9 mouse cellular contexts compared by ENCODE assay signal in genomic region chr4:82505121-82506031, GRCm38 (mm10).
A peak's percentile ranks its signal among the peaks of the same experiment; 100 is the strongest.
DNase-seq lines count a peak whose midpoint lies in the region; ATAC-seq and TF ChIP-seq lines count a peak whose summit lies in the region.
"Had no signal": no experiment of that assay in that cellular context is flagged by ENCODE, and none has a peak within 500 bp of the region (broad histone marks: within the 10 kb centered on the region; RNA-seq: fewer than 3 reads in every experiment).

No protein-coding gene starts in this region.

- no peaks in the 10 kb centered on the region for H3K36me3 ChIP-seq in spleen, adult 2 months (ENCODE audit: control insufficient read depth, insufficient read depth, low read length)
- no peaks in the 10 kb centered on the region for H3K36me3 ChIP-seq in embryonic facial prominence, embryonic 15.5 days
- no peaks in the 10 kb centered on the region for H3K36me3 ChIP-seq in heart, embryonic 12.5 days
- H3K36me3 ChIP-seq in kidney, embryonic 16.5 days (ENCODE audit: insufficient read depth, low read length): no peaks in the 10 kb centered on the region
- H3K36me3 ChIP-seq in liver, embryonic 13.5 days: no peaks in the 10 kb centered on the region
- H3K36me3 ChIP-seq in neural tube, embryonic 14.5 days (ENCODE audit: control insufficient read depth, insufficient read depth, low read length): no peaks in the 10 kb centered on the region

- TF ChIP-seq POLR2A in spleen, adult 2 months (IDR thresholded peaks at IDR 0.05; ENCODE audit: low read depth, low read length): no peak

- ATAC-seq in embryonic facial prominence, embryonic 15.5 days (ENCODE audit: insufficient number of reproducible peaks, low FRiP score, low TSS enrichment, low read depth): peak; percentile 71
- ATAC-seq in heart, embryonic 12.5 days (ENCODE audit: insufficient number of reproducible peaks, low FRiP score): peak; percentile 67
- peak; percentile 55 for ATAC-seq in kidney, embryonic 16.5 days (ENCODE audit: low FRiP score, low TSS enrichment)
- peak; percentile 19; the same call in 1 of the 2 replicates for ATAC-seq in liver, embryonic 13.5 days (ENCODE audit: low read depth)
- ATAC-seq in neural tube, embryonic 14.5 days (ENCODE audit: low read depth): peak; percentile 36

- peaks cover 1% of the 10 kb centered on the region; the same call in 1 of the 2 replicates for H3K4me1 ChIP-seq in spleen, adult 2 months (ENCODE audit: control insufficient read depth, insufficient read depth, insufficient read length)
- peaks cover 24% of the 10 kb centered on the region for H3K4me1 ChIP-seq in embryonic facial prominence, embryonic 15.5 days
- H3K4me1 ChIP-seq in heart, embryonic 12.5 days (replicated peaks): peaks cover 29% of the 10 kb centered on the region
- peaks cover 37% of the 10 kb centered on the region for H3K4me1 ChIP-seq in kidney, embryonic 16.5 days (ENCODE audit: insufficient read depth, low read length)
- H3K4me1 ChIP-seq in liver, embryonic 13.5 days (replicated peaks): peaks cover 11% of the 10 kb centered on the region; the same call in 1 of the 2 replicates
- H3K4me1 ChIP-seq in neural tube, embryonic 14.5 days (ENCODE audit: control insufficient read depth, insufficient read depth, low read length): peaks cover 5% of the 10 kb centered on the region; the same call in 1 of the 2 replicates

- H3K9ac ChIP-seq in embryonic facial prominence, embryonic 15.5 days: peak overlapping the region; percentile 97
- peak overlapping the region; percentile 100 for H3K9ac ChIP-seq in heart, embryonic 12.5 days
- peak overlapping the region; percentile 97 for H3K9ac ChIP-seq in kidney, embryonic 16.5 days (replicated peaks; ENCODE audit: low read length)
- H3K9ac ChIP-seq in liver, embryonic 13.5 days: peak overlapping the region; percentile 75
- H3K9ac ChIP-seq in neural tube, embryonic 14.5 days (replicated peaks; ENCODE audit: low read depth, low read length): peak overlapping the region; percentile 98

- peak overlapping the region; percentile 72 for H3K27ac ChIP-seq in spleen, adult 2 months (ENCODE audit: insufficient read depth, low read length)
- peak overlapping the region; percentile 100 for H3K27ac ChIP-seq in embryonic facial prominence, embryonic 15.5 days (replicated peaks)
- H3K27ac ChIP-seq in heart, embryonic 12.5 days (ENCODE audit: poor library complexity, severe bottlenecking): peak overlapping the region; percentile 99
- peak overlapping the region; percentile 100 for H3K27ac ChIP-seq in kidney, embryonic 16.5 days (ENCODE audit: low read length)
- peak overlapping the region; percentile 90 for H3K27ac ChIP-seq in liver, embryonic 13.5 days
- H3K27ac ChIP-seq in neural tube, embryonic 14.5 days (ENCODE audit: low read depth, low read length): peak overlapping the region; percentile 99

- no peak for TF ChIP-seq CTCF in spleen, adult 2 months (IDR thresholded peaks at IDR 0.05; ENCODE audit: extremely low read depth, insufficient read depth, insufficient read length, insufficient replicate concordance)

- H3K4me2 ChIP-seq in embryonic facial prominence, embryonic 15.5 days (replicated peaks): peak overlapping the region; percentile 95
- peak overlapping the region; percentile 95 for H3K4me2 ChIP-seq in heart, embryonic 12.5 days
- peak overlapping the region; percentile 97 for H3K4me2 ChIP-seq in kidney, embryonic 16.5 days (replicated peaks; ENCODE audit: low read depth, low read length)
- peak overlapping the region; percentile 65 for H3K4me2 ChIP-seq in liver, embryonic 13.5 days
- peak overlapping the region; percentile 93 for H3K4me2 ChIP-seq in neural tube, embryonic 14.5 days (ENCODE audit: low read depth, low read length)

- 2% methylated on average over 68 of the region's 72 CpGs for WGBS in spleen, adult 2 months
- under 1% methylated on average over 62 of the region's 72 CpGs for WGBS in embryonic facial prominence, embryonic 15.5 days
- WGBS in heart, embryonic 12.5 days: under 1% methylated on average over 53 of the region's 72 CpGs
- under 1% methylated on average over 56 of the region's 72 CpGs for WGBS in kidney, embryonic 16.5 days
- WGBS in liver, embryonic 13.5 days (ENCODE audit: insufficient replicate concordance): under 1% methylated on average over 67 of the region's 72 CpGs
- WGBS in neural tube, embryonic 14.5 days: under 1% methylated on average over 42 of the region's 72 CpGs

- H3K9me3 ChIP-seq in embryonic facial prominence, embryonic 15.5 days (replicated peaks): no peaks in the 10 kb centered on the region
- no peaks in the 10 kb centered on the region for H3K9me3 ChIP-seq in heart, embryonic 12.5 days (replicated peaks)
- no peaks in the 10 kb centered on the region for H3K9me3 ChIP-seq in kidney, embryonic 16.5 days (ENCODE audit: low read length)
- no peaks in the 10 kb centered on the region for H3K9me3 ChIP-seq in liver, embryonic 13.5 days (replicated peaks)
- H3K9me3 ChIP-seq in neural tube, embryonic 14.5 days (ENCODE audit: control insufficient read depth, low read length): no peaks in the 10 kb centered on the region

- H3K4me3 ChIP-seq in spleen, adult 2 months (ENCODE audit: extremely low read depth, insufficient read depth, insufficient read length): peak overlapping the region; percentile 43; the same call in 1 of the 2 replicates
- peak overlapping the region; percentile 86 for H3K4me3 ChIP-seq in embryonic facial prominence, embryonic 15.5 days (replicated peaks)
- peak overlapping the region; percentile 99 for H3K4me3 ChIP-seq in heart, embryonic 12.5 days
- peak overlapping the region; percentile 85 for H3K4me3 ChIP-seq in kidney, embryonic 16.5 days (ENCODE audit: low read length)
- H3K4me3 ChIP-seq in liver, embryonic 13.5 days (replicated peaks): peak overlapping the region; percentile 64
- H3K4me3 ChIP-seq in neural tube, embryonic 14.5 days (ENCODE audit: low read depth, low read length): peak overlapping the region; percentile 81

- peaks cover 10% of the 10 kb centered on the region for H3K27me3 ChIP-seq in spleen, adult 2 months (ENCODE audit: control insufficient read depth, insufficient read depth, low read length)
- H3K27me3 ChIP-seq in embryonic facial prominence, embryonic 15.5 days: no peaks in the 10 kb centered on the region
- no peaks in the 10 kb centered on the region for H3K27me3 ChIP-seq in heart, embryonic 12.5 days (replicated peaks)
- peaks cover 16% of the 10 kb centered on the region for H3K27me3 ChIP-seq in kidney, embryonic 16.5 days (ENCODE audit: insufficient read depth, low read length)
- H3K27me3 ChIP-seq in liver, embryonic 13.5 days: peaks cover 81% of the 10 kb centered on the region
- H3K27me3 ChIP-seq in neural tube, embryonic 14.5 days (ENCODE audit: control insufficient read depth, insufficient read depth, low read length): no peaks in the 10 kb centered on the region
- H3K27me3 ChIP-seq: CH12.LX had no signal

- no peak for DNase-seq in spleen, adult 2 months (ENCODE audit: low read depth in 1 of 2, low spot score in 2 of 2)
- DNase-seq in spleen, adult 12 weeks (ENCODE audit: low spot score): no peak
- DNase-seq in liver, embryonic 13.5 days: no peak
- peak; percentile 75 to 78 for DNase-seq in urinary bladder, postnatal 4 days (ENCODE audit: low spot score in 2 of 2)

Comparison
In these comparisons a context has a peak if more than half of its experiments do, and no peak if none do; other contexts are left out.
1. DNase-seq: peak in urinary bladder, postnatal 4 days (2 of 2); none in spleen, adult 2 months (0 of 2), spleen, adult 12 weeks (single experiment) and liver, embryonic 13.5 days (single experiment).
2. H3K4me3 ChIP-seq: peak in every context shown above with its lines; median percentile 99 in heart, embryonic 12.5 days; 86 in embryonic facial prominence, embryonic 15.5 days; 85 in kidney, embryonic 16.5 days; 81 in neural tube, embryonic 14.5 days; 64 in liver, embryonic 13.5 days; 43 in spleen, adult 2 months.
3. ATAC-seq: peak in every context shown above with its lines; median percentile 71 in embryonic facial prominence, embryonic 15.5 days; 67 in heart, embryonic 12.5 days; 55 in kidney, embryonic 16.5 days; 36 in neural tube, embryonic 14.5 days; 19 in liver, embryonic 13.5 days.
4. Peak in every context shown above with its lines, with median percentiles within 50 percentile points of each other: H3K27ac ChIP-seq, H3K4me2 ChIP-seq and H3K9ac ChIP-seq.